Mouse (Mus musculus): ENCODE results near the gene Gm9936. TPM values are rescaled to one million over a fixed set of nuclear protein-coding genes. Genes with fewer than 3 reads are reported as not detected.

Gm9936 gene
- polyA plus RNA-seq, 1 experiment, result not detected

DNA sequence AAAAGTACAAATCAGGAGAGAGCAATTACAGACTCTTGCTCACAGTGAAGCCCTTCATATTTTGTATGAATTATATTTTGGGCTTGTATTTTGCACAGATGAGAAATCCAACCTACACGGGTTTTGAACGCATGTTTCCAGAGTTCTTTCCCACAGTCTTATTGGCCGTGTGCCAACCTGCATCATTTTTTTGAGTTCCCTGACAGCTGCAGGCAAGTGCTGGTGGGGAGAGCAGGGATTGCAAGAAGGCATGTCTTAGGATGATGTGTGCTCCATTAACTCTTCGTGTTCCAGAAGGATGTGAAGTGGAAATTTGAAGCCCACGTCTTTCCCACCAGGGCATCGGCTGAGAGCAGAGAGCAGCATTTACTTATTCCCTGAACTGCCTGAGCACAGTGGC lies 41.9 kb downstream of the Gm9936 start:
- TF ChIP-seq CTCF (IDR thresholded peaks at IDR 0.05; ENCODE audit: low read depth, low read length), result no peak
- no peak for TF ChIP-seq POLR2A (IDR thresholded peaks at IDR 0.05; ENCODE audit: borderline replicate concordance, low read depth, low read length)
- no peak overlapping the region for H3K4me3 ChIP-seq (ENCODE audit: insufficient read depth, low read length)
- peaks cover 13% of the 10 kb centered on the region for H3K4me1 ChIP-seq (ENCODE audit: control insufficient read depth, insufficient read depth, low read length)
- no peak overlapping the region for H3K27ac ChIP-seq (ENCODE audit: insufficient read depth, low read depth, low read length)

DNA sequence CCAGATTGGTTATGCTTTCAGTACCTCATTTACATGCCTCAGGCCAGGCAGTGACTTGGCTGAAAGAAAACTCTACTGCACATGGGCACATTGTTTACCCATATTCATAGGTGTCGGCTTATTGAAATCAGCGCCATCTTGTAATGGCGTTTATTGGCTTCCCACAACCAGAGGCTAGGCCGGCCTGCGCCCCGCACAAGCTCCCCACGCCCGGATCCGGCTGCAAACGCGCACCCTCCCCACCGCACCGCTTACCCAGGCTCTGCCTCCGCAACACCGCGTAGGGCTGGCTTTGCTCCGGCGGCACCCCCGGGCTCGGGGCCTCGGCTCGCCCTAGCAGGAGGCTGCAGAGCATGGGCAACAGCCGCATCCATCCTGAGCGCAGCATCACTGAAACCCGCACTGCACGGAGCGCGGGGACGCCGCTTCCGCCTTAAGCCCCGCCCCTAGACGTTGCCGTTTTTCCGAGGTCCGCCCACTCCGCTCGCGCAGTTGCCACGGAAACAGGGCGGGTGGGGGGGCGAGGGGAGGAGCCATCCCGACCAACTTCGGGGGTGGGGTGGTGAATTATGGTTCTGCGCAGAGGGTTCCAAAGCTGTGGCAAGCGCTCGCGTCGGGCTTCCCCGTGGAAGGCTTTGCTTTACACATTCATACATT lies 44.8 kb downstream of the Gm9936 start:
- TF ChIP-seq CTCF (IDR thresholded peaks at IDR 0.05; ENCODE audit: low read depth, low read length), result no peak
- no peak for TF ChIP-seq POLR2A (IDR thresholded peaks at IDR 0.05; ENCODE audit: borderline replicate concordance, low read depth, low read length)
- Histone ChIP-seq H3K4me1 (ENCODE audit: control insufficient read depth, insufficient read depth, low read length) (peaks cover 17% of the 10 kb centered on the region), H3K27ac (ENCODE audit: insufficient read depth, low read depth, low read length) (peak overlapping the region; percentile 48), H3K4me3 (ENCODE audit: insufficient read depth, low read length) (peak overlapping the region; percentile 83)

DNA sequence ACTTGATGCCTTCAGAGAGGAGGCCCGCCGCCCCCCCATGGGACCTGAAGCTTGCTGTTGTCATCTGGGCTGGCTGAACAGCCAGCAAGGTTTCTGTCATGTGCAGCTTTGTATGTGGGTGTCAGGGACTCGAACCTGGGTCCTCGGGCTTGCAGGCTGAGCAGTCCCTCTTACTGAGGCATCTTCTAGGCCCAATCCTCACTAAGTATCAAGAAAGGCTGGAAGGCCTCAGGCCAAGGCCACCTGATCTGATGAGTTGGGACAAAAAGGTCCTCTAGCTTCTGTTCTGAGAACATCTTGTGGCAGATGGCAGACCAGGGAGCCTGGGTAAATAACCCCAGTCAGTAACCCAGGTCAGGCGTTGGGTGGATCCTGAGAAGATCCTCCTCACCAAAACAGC lies 48.7 kb downstream of the Gm9936 start:
- TF ChIP-seq POLR2A (IDR thresholded peaks at IDR 0.05; ENCODE audit: borderline replicate concordance, low read depth, low read length) (no peak), CTCF (IDR thresholded peaks at IDR 0.05; ENCODE audit: low read depth, low read length) (no peak)
- H3K4me1 ChIP-seq (ENCODE audit: control insufficient read depth, insufficient read depth, low read length), result peaks cover 22% of the 10 kb centered on the region
- H3K27ac ChIP-seq (ENCODE audit: insufficient read depth, low read depth, low read length), result no peak overlapping the region
- H3K4me3 ChIP-seq (ENCODE audit: insufficient read depth, low read length), result no peak overlapping the region

DNA sequence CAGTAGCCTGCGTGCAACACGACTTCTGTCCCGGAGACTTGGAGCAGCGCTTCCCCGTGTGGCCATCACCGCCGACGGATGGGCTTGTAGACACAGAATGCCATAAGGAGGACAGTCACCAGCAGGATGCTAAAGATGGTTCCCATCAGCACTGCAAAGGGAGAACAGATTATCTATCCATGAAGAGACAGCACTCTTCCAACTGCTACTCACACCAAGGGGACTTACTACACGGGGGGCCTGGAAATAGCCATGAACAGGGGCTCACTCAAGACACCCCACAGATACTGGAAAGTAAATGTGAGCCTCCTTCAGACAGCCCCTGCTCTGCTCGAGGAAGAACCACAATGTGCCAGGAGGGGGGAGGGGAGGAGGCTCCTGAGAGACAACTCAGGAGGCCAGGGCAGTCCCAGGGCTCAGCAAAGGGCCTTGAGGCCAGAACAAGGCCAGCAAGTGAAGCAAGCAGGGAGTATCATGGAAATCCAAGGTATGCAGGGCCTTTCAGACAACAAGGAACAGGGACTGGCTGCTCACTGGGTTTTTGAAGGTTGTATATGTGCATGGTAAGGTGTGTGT lies 49.2 kb downstream of the Gm9936 start:
- Histone ChIP-seq H3K4me3 (ENCODE audit: insufficient read depth, low read length) (no peak overlapping the region), H3K4me1 (ENCODE audit: control insufficient read depth, insufficient read depth, low read length) (peaks cover 22% of the 10 kb centered on the region), H3K27ac (ENCODE audit: insufficient read depth, low read depth, low read length) (no peak overlapping the region)
- TF ChIP-seq POLR2A (IDR thresholded peaks at IDR 0.05; ENCODE audit: borderline replicate concordance, low read depth, low read length), result no peak
- no peak for TF ChIP-seq CTCF (IDR thresholded peaks at IDR 0.05; ENCODE audit: low read depth, low read length)

DNA sequence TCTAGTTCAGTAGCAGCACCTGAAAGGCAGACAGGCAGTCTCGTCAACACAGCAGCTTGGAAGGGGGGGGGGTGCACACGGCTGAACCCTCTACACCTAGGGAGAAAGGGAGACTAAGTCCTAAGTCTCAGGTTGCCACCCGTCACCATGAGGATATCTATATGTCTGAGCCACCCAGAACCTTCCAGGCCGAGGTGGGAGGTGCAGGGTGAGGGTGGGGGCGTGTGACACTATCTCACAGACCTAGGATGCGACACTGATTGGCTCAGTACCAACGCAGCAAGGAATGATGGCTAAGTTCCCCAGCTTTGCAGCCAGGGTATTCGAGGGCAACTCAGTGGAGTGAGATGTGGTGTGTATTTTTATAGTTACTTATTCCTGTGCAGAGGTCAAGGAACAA lies 50.1 kb downstream of the Gm9936 start:
- Histone ChIP-seq H3K27ac (ENCODE audit: insufficient read depth, low read depth, low read length) (no peak overlapping the region), H3K4me1 (ENCODE audit: control insufficient read depth, insufficient read depth, low read length) (peaks cover 22% of the 10 kb centered on the region), H3K4me3 (ENCODE audit: insufficient read depth, low read length) (no peak overlapping the region)
- no peak for TF ChIP-seq POLR2A (IDR thresholded peaks at IDR 0.05; ENCODE audit: borderline replicate concordance, low read depth, low read length)
- no peak for TF ChIP-seq CTCF (IDR thresholded peaks at IDR 0.05; ENCODE audit: low read depth, low read length)

GRCm38 (mm10) chr5:114807893-114808292 lies 50.6 kb downstream of the Gm9936 start:
- TF ChIP-seq CTCF (IDR thresholded peaks at IDR 0.05; ENCODE audit: low read depth, low read length) (no peak), POLR2A (IDR thresholded peaks at IDR 0.05; ENCODE audit: borderline replicate concordance, low read depth, low read length) (no peak)
- peaks cover 22% of the 10 kb centered on the region for H3K4me1 ChIP-seq (ENCODE audit: control insufficient read depth, insufficient read depth, low read length)
- H3K4me3 ChIP-seq (ENCODE audit: insufficient read depth, low read length), result no peak overlapping the region
- no peak overlapping the region for H3K27ac ChIP-seq (ENCODE audit: insufficient read depth, low read depth, low read length)

DNA sequence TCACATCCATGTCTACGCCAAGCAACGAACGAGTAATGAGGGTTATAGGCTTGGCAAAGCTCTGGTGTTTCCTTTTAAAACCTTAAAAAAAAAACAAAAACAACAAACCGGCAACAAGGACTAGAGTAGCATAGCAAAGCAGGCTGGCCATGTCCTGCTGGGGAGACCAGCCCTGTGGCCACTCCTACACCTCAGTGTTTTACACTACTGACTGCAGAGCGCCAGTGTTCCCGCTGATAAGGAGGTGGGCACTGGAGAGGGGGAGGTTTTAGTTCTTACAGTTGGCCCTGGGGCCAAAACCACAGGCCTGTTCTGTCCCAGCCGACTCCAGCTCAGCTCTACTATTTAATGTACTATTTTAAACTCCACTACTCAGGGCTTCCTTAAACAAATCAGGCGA lies 51.0 kb downstream of the Gm9936 start:
- Histone ChIP-seq H3K4me1 (ENCODE audit: control insufficient read depth, insufficient read depth, low read length) (peaks cover 20% of the 10 kb centered on the region), H3K27ac (ENCODE audit: insufficient read depth, low read depth, low read length) (no peak overlapping the region), H3K4me3 (ENCODE audit: insufficient read depth, low read length) (no peak overlapping the region)
- TF ChIP-seq CTCF (IDR thresholded peaks at IDR 0.05; ENCODE audit: low read depth, low read length), result no peak
- TF ChIP-seq POLR2A (IDR thresholded peaks at IDR 0.05; ENCODE audit: borderline replicate concordance, low read depth, low read length), result no peak

GRCm38 (mm10) chr5:114807063-114807462 lies 51.4 kb downstream of the Gm9936 start:
- H3K4me3 ChIP-seq (ENCODE audit: insufficient read depth, low read length), result no peak overlapping the region
- H3K4me1 ChIP-seq (ENCODE audit: control insufficient read depth, insufficient read depth, low read length), result peaks cover 16% of the 10 kb centered on the region
- H3K27ac ChIP-seq (ENCODE audit: insufficient read depth, low read depth, low read length), result no peak overlapping the region
- TF ChIP-seq POLR2A (IDR thresholded peaks at IDR 0.05; ENCODE audit: borderline replicate concordance, low read depth, low read length), result no peak
- no peak for TF ChIP-seq CTCF (IDR thresholded peaks at IDR 0.05; ENCODE audit: low read depth, low read length)

- Histone ChIP-seq H3K27ac (ENCODE audit: insufficient read depth, low read depth, low read length) (peak overlapping the region; percentile 83), H3K4me3 (ENCODE audit: insufficient read depth, low read length) (peak overlapping the region; percentile 45), H3K4me1 (ENCODE audit: control insufficient read depth, insufficient read depth, low read length) (peaks cover 16% of the 10 kb centered on the region)
- TF ChIP-seq CTCF (IDR thresholded peaks at IDR 0.05; ENCODE audit: low read depth, low read length) (no peak), POLR2A (IDR thresholded peaks at IDR 0.05; ENCODE audit: borderline replicate concordance, low read depth, low read length) (no peak)
Observed at GRCm38 (mm10) chr5:114806636-114807035, 51.8 kb downstream of the Gm9936 start.

Other genes with a start within 250 kb of the Gm9936 start
- gene Trpv4, start 200.3 kb downstream of the Gm9936 start, polyA plus RNA-seq (2012; ENCODE audit: insufficient read depth, insufficient read length, missing spikeins), result 27.4 and 31.8 TPM in 2 replicates
- gene Gltp, start 167.7 kb downstream of the Gm9936 start, polyA plus RNA-seq (2012; ENCODE audit: insufficient read depth, insufficient read length, missing spikeins), result 336 and 371 TPM in 2 replicates
- 13.1 and 13.7 TPM in 2 replicates for gene Tchp, start 150.9 kb downstream of the Gm9936 start, polyA plus RNA-seq (2012; ENCODE audit: insufficient read depth, insufficient read length, missing spikeins)
- 102 and 116 TPM in 2 replicates for gene Ankrd13a, start 84.0 kb downstream of the Gm9936 start, polyA plus RNA-seq (2012; ENCODE audit: insufficient read depth, insufficient read length, missing spikeins)
- gene Git2, start 83.2 kb downstream of the Gm9936 start, polyA plus RNA-seq (2012; ENCODE audit: insufficient read depth, insufficient read length, missing spikeins), result 111 and 116 TPM in 2 replicates
- gene 1500011B03Rik, start 35.2 kb downstream of the Gm9936 start, polyA plus RNA-seq (2012; ENCODE audit: insufficient read depth, insufficient read length, missing spikeins), result 32.9 and 35.7 TPM in 2 replicates
- not detected in 2 replicates for gene 4930519G04Rik, start 5.0 kb downstream of the Gm9936 start, polyA plus RNA-seq (2012; ENCODE audit: insufficient read depth, insufficient read length, missing spikeins)
- 359 and 380 TPM in 2 replicates for gene Oasl2, start 38.3 kb upstream of the Gm9936 start, polyA plus RNA-seq (2012; ENCODE audit: insufficient read depth, insufficient read length, missing spikeins)
- 13.1 and 14.6 TPM in 2 replicates for gene Oasl1, start 64.6 kb upstream of the Gm9936 start, polyA plus RNA-seq (2012; ENCODE audit: insufficient read depth, insufficient read length, missing spikeins)
- gene 2210016L21Rik, start 83.5 kb upstream of the Gm9936 start, polyA plus RNA-seq (2012; ENCODE audit: insufficient read depth, insufficient read length, missing spikeins), result 24.1 and 30.3 TPM in 2 replicates
- not detected in 2 replicates for gene Hnf1a, start 112.4 kb upstream of the Gm9936 start, polyA plus RNA-seq (2012; ENCODE audit: insufficient read depth, insufficient read length, missing spikeins)
- 60.1 and 65.2 TPM in 2 replicates for gene Sppl3, start 152.5 kb upstream of the Gm9936 start, polyA plus RNA-seq (2012; ENCODE audit: insufficient read depth, insufficient read length, missing spikeins)
- not detected in 2 replicates for gene Gm10401, start 239.6 kb upstream of the Gm9936 start, polyA plus RNA-seq (2012; ENCODE audit: insufficient read depth, insufficient read length, missing spikeins)

All from bone marrow macrophage, adult 2 months (primary cell).